Mouse (Mus musculus): ENCODE data around the gene Kctd3.

The Kctd3 gene

DNA sequence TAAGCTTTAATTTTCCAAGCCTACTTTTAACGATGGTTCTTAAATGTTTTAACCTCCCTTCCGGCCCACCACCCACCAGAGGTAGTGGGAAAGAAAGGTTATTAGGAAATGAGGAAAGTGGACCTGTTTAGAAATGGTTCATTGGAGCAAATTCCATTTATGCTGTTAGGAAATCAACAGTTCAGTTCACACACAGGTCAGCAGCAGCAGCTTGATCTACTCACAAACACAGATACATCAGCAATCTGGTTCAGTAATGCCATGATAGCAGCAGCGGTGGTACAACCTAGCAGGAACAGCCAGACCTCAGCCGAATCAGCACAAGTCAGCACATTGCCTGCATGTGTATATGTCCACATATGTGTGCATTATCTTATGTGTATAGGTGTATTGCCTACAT lies 3.0 kb upstream of the Kctd3 start:
- no peak for DNase-seq (ENCODE audit: low read depth, low spot score)

DNA sequence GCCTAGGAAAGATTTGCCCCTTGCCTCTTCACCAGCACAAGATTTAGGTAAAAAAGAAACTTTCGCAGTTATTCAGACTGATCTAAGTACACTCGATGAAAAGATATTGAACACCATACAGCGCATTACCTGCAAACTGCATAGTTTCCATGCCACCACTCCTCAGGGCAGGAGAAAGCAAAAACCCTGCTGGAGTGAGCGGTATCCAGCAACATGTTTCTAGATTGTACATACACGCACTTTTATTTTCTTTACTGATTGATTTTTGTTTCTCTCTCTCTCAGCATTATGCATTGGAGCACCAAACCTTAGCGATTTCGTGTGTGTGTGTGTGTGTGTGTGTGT lies 311 bp upstream of the Kctd3 start:
- DNase-seq (ENCODE audit: low read depth, low spot score) = no peak

DNA sequence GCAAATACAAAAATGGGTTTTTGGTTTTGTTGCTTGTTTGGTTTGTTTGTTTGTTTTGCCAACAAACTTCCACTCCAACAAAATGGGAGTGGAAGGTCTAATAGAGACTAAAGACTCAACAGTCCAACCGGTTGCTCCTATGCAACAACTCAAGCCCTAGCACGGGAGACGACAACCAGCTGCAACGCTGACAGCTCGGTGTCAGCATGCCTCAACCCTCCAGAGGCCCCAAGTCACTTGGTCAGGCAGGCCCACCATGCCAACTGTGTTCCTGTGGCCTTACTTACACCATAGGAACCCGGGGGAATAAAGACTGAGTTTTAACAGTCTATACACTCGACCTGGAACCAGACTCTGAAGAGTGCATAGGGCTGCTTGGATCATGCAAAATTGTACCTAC lies 815 bp downstream of the Kctd3 start:
- no peak for DNase-seq (ENCODE audit: low read depth, low spot score)

GRCm38 (mm10) chr1:189006267-189006666 lies 1.4 kb downstream of the Kctd3 start:
- no peak for DNase-seq (ENCODE audit: low read depth, low spot score)

- no peak for DNase-seq (ENCODE audit: low read depth, low spot score)
Observed at GRCm38 (mm10) chr1:189004774-189005173, 2.9 kb downstream of the Kctd3 start.

DNA sequence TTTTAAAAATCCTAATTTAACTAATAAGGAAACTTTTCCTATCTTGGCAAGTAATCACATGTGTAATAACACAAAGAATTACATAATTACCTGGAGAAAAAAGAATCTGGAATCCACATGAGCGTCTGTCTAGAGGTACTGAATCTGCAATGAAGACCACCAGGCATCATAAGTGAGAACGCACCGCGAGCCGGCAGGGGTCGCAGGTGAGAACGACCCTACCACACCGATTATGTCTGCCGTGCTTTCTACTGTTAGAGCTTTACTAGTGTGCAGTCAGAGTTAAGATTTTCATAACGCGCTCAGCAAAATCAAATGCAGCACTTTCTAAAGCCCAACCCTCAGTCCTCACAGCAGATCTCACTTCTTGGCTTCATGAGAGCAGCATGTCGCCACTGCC lies 5.8 kb downstream of the Kctd3 start:
- DNase-seq (ENCODE audit: low read depth, low spot score) = no peak

DNA sequence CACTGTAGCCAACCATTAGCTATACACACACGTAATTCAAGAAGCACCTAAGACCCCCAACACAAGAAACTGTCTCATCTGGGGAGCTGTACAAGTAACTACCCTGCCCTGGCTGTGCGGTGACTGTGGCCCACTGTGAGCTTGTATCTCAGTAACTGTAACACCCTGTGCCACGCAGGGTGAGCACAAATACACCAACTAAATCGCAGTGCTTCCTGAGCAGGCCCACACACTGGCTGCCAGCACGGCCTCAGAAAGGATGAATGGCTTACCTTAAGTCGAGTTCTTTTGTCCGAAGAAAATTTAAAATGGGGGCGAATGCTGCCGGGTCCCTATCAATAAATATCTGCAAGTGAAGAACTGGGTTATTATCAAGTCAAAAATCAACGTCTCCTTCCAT lies 7.7 kb downstream of the Kctd3 start:
- DNase-seq (ENCODE audit: low read depth, low spot score) = no peak

GRCm38 (mm10) chr1:188997921-188998320 lies 9.7 kb downstream of the Kctd3 start:
- no peak for DNase-seq (ENCODE audit: low read depth, low spot score)

GRCm38 (mm10) chr1:188993218-188993617 lies 14.4 kb downstream of the Kctd3 start:
- peak; percentile 44 for DNase-seq (ENCODE audit: low read depth, low spot score)

DNA sequence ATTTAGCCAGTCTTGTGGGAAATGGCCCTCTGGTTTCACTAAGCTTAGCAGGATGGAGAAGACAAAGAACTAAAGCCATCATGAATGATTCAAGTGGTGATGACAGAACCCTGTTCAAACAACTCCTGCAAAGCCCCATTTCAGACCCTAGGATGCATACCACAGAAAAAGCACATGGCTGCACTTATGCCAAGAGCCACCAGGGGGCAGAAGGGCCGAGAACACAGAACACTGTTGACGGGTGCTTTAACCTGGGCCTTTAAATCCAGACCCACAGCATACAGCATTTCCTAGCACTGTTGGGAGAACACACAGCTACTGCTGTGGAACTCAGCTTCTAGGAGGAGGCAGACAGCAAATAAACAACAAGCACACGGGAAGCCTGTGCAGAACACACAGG lies 27.6 kb downstream of the Kctd3 start:
- DNase-seq (ENCODE audit: low read depth, low spot score) = peak; percentile 63

- no peak for DNase-seq (ENCODE audit: low read depth, low spot score)
Observed at GRCm38 (mm10) chr1:188973926-188974325, 33.7 kb downstream of the Kctd3 start.

GRCm38 (mm10) chr1:188973078-188973477 lies 34.6 kb downstream of the Kctd3 start:
- DNase-seq (ENCODE audit: low read depth, low spot score) = no peak

DNA sequence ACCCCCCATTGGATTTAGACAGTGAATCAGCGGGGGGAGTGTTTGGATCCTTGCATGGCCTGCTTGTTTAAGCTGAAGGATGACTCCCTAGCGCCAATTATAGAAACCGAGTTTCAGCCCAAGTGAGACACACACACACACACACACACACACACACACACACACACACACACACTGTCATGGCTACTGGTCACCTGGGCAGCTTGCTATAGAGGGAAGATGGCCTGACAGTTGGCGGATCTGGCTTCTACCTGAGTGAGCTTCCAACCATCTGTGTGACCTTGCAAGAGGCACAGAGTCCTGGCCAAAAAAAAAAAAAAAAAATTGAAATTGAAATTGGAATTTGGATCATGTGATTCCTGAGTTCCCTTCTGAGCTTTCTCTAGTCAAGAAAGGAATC lies 55.1 kb downstream of the Kctd3 start:
- no peak for DNase-seq (ENCODE audit: low read depth, low spot score)

- DNase-seq (ENCODE audit: low read depth, low spot score) = no peak
Observed at GRCm38 (mm10) chr1:188951091-188951490, 56.5 kb downstream of the Kctd3 start.

DNA sequence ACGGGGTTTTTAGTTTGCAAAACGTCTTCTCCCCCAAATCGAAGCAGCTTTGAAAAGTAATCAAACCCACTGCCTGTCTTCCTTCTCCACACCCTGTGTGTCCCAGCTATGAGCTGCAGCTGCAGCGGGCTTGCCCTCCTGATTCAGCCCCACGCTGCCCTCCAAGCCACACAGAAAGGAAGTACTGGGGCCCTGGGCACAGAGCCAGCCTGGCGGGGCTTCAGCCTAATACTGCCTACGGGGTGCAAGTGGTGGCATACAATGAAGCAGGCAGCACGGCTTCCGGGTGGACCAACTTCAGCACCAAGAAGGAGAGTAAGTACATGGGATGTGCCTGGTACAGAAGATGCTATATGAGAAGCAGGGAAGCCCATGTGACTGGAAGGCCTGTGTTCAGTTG lies 59.4 kb downstream of the Kctd3 start:
- no peak for DNase-seq (ENCODE audit: low read depth, low spot score)

DNA sequence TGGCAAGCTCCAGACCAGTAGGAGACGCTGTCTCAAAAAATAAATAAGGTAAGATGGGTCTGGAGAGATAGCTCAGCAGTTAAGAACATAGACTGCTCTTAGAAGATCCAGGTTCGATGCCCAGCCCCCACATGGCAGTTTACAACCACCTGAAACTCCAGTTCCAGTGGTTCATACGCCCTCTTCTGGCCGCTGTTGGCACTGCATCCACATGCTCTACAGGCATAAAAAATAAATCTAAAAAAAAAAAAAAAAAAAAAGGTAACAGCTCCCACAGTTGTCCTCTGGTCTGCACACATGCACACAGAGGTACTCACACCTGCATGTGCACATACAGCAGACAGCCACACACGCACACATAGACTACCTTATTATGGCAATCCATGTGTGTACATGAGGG lies 59.8 kb downstream of the Kctd3 start:
- DNase-seq (ENCODE audit: low read depth, low spot score) = no peak

DNA sequence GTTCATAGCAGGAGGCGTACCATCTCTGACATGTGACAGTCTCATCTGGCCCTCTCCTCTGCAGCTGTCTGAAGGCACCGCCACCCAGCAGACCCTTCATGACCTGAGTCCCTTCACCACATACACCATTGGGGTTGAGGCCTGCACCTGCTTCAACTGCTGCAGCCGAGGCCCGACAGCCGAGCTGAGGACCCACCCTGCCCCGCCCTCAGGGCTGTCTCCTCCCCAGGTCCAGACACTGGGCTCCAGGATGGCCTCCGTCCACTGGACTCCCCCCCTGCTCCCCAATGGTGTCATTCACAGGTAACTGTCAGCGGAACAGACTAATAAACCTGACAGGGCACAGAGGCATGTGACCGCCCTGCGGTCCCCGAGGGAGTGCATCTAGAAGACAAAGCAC lies 60.8 kb downstream of the Kctd3 start:
- no peak for DNase-seq (ENCODE audit: low read depth, low spot score)

GRCm38 (mm10) chr1:188945326-188945725 lies 62.3 kb downstream of the Kctd3 start:
- DNase-seq (ENCODE audit: low read depth, low spot score) = no peak

DNA sequence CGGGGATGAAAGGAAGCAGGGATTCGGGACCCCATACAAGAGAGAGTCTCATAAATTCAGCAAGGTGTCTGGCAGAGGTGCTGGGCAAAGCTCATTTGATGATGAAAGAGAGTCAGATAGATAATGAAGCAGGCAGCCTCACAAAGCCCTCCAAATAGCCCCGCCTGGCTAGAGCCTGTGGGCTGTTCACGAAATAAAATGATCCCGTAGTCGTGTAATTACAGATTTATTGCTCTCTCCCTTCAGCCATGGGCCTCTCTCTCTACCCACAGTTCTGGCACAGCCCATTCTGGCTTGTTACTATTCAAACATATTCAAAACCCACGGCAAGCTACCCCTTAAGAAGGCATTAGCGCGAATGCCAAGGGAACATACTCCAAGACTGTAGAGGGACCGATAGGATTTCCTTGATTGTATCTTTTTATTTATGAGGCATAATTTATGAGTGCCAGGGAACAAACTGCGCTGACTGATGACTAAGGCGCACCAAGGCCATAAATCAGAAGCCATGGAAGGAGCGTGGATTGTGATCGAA lies 70.3 kb downstream of the Kctd3 start:
- DNase-seq (ENCODE audit: low read depth, low spot score) = no peak

Data from forelimb bud, embryonic 11.5 days (tissue).